Mouse (Mus musculus) cortical plate, adult 2 months (tissue): ENCODE measurements around the gene Pde8b. TPM values are rescaled to one million over a fixed set of nuclear protein-coding genes. Genes with fewer than 3 reads are reported as not detected.
"Not testable (repeated sequence)": the region's sequence is repeated elsewhere in the genome, so short reads cannot be mapped to it uniquely, and the experiment has no call there.

ENCODE experiments used
- H3K27ac ChIP-seq: fragments of 200-500 bp; 2 replicates; pipeline ENCODE4 v1.5.1; 2012; ENCODE audit warnings: low read length, control low read depth, inconsistent platforms; ENCODE audit not compliant: insufficient read depth
- H3K4me1 ChIP-seq: fragments of 200-500 bp; 2 replicates; pipeline ENCODE4 v1.6.1; 2011; ENCODE audit warnings: low read length; ENCODE audit not compliant: control insufficient read depth, insufficient read depth
- H3K4me3 ChIP-seq: fragments of 200-500 bp; 2 replicates; pipeline ENCODE4 v1.5.1; 2011; ENCODE audit warnings: mild to moderate bottlenecking, low read length, control low read depth; ENCODE audit not compliant: insufficient read depth
- CTCF ChIP-seq: fragments of 200-500 bp; IDR thresholded peaks from 2 replicates; pipeline ENCODE4 v1.5.1; 2011; ENCODE audit warnings: mild to moderate bottlenecking, control low read depth, low read length; ENCODE audit not compliant: insufficient read depth; ENCODE audit errors: extremely low read depth
- POLR2A ChIP-seq: fragments of 200-500 bp; IDR thresholded peaks from 2 replicates; pipeline ENCODE4 v1.6.1; 2011; ENCODE audit warnings: mild to moderate bottlenecking, low read length, control low read depth; ENCODE audit not compliant: insufficient read depth; ENCODE audit errors: extremely low read depth
- polyA plus RNA-seq: library from polyadenylated mRNA; depleted of rRNA; stranded (reverse); fragments of >200 nt; gene quantifications from 2 replicates; pipeline ENCODE4 v1.2.3, GENCODE M21; 2012

Pde8b gene
- polyA plus RNA-seq, 1 experiment, result 88.4 TPM

DNA sequence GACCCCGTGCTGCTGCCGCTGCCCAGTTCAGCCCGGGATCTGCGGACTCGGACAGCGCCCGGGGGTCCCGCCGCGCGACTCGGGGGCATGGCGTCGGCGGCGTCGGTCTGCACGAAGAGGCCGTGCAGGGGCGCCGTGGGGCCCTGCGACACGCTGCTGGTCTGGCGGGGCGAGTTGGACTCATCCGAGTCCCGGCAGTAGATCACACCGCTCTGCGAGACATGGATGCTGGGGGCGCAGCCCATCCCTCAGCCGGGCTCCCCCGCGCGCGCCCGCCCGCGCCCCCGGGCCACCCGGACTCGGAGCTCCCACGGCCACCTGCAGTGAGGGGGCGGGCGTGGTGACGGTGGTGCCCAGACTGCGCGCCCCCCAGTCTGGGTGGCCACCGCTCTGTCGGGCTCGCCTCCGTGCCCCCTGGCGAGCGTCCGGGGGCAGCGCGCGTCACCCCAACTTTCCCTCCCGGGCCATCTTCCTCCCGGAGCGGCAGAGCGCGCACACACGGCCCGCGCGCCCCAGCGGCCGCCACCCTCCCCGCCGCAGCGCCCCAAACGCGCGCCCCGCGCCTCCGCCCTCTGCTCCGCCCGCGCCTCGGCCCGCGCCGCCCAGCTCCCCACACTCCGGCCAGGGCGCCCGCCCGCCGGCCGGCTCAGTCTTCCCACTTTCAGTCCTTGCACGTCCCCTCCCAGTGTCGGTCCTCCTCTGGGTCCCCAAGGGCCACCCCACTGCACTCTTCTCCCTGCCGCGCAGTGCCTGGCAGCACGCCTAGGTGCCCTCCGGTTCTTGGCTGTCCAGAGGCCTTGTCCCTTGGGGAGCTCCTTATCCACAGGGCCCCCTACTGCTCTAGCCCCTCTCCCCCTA is 27.3 kb downstream of the Pde8b start:
- H3K27ac ChIP-seq, result peak overlapping the region; percentile 94
- TF ChIP-seq POLR2A, result no peak
- no peak for TF ChIP-seq CTCF

GRCm38 (mm10) chr13:95221882-95222568 is 28.1 kb downstream of the Pde8b start:
- Histone ChIP-seq H3K4me1 (no peaks in the 10 kb centered on the region; the same call in 1 of the 2 replicates), H3K4me3 (peak overlapping the region; percentile 82), H3K27ac (peak overlapping the region; percentile 94)
- TF ChIP-seq POLR2A, result peak; percentile 18; the same call in 1 of the 2 replicates
- TF ChIP-seq CTCF, result no peak

More for the DNA sequence above, 27.3 kb downstream of the Pde8b start:
- Histone ChIP-seq H3K4me1 (no peaks in the 10 kb centered on the region; the same call in 1 of the 2 replicates), H3K4me3 (peak overlapping the region; percentile 82)

GRCm38 (mm10) chr13:95215661-95216170 is 34.4 kb downstream of the Pde8b start:
- H3K4me1 ChIP-seq, H3K27ac ChIP-seq, H3K4me3 ChIP-seq: not testable (repeated sequence)

- no peak overlapping the region for H3K27ac ChIP-seq
- TF ChIP-seq CTCF (no peak), POLR2A (no peak)
- H3K4me1 ChIP-seq, result no peaks in the 10 kb centered on the region; the same call in none of the 2 replicates
- H3K4me3 ChIP-seq, result no peak overlapping the region
Observed at GRCm38 (mm10) chr13:95212320-95212719, 37.8 kb downstream of the Pde8b start.

- H3K27ac ChIP-seq, H3K4me3 ChIP-seq, H3K4me1 ChIP-seq: not testable (repeated sequence)
Observed at GRCm38 (mm10) chr13:95207301-95207700, 42.8 kb downstream of the Pde8b start.

DNA sequence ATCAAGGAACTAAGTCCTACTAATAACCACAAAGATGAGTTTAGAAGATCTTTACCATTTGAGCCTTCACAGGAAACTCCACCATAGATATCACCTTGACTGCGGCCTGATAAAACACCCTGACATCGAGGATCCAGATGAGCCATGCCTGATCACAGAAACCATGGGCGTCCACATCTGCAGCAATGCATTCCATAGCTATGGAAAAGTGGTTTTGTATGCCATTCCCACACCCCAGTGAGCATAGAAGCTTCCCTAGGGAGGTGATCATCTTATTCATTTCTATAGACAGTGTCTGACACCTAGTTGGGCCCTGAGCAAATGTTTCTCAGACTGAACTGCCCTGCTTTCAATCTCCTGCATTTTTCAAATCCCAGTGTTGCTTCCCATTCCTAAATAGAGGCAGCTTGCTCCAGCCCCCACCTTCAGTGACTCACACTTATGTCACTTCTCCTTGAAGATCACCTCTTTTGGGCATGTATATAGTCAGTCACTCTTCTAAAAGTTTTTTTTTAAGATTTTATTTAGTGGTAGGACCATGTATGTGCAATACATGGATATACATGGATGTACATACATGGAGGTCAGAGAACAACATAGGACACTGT is 47.9 kb downstream of the Pde8b start:
- TF ChIP-seq POLR2A (no peak), CTCF (no peak)
- peaks cover 3% of the 10 kb centered on the region; the same call in 1 of the 2 replicates for H3K4me1 ChIP-seq
- no peak overlapping the region for H3K27ac ChIP-seq
- H3K4me3 ChIP-seq, result no peak overlapping the region

- TF ChIP-seq CTCF (no peak), POLR2A (no peak)
- Histone ChIP-seq H3K4me3 (no peak overlapping the region), H3K27ac (no peak overlapping the region), H3K4me1 (peaks cover 3% of the 10 kb centered on the region; the same call in 1 of the 2 replicates)
Observed at GRCm38 (mm10) chr13:95200817-95201216, 49.3 kb downstream of the Pde8b start.

- TF ChIP-seq CTCF, result no peak
- no peak for TF ChIP-seq POLR2A
- Histone ChIP-seq H3K4me3 (no peak overlapping the region), H3K4me1 (peaks cover 5% of the 10 kb centered on the region; the same call in 1 of the 2 replicates), H3K27ac (no peak overlapping the region)
Observed at GRCm38 (mm10) chr13:95200036-95200435, 50.1 kb downstream of the Pde8b start.

DNA sequence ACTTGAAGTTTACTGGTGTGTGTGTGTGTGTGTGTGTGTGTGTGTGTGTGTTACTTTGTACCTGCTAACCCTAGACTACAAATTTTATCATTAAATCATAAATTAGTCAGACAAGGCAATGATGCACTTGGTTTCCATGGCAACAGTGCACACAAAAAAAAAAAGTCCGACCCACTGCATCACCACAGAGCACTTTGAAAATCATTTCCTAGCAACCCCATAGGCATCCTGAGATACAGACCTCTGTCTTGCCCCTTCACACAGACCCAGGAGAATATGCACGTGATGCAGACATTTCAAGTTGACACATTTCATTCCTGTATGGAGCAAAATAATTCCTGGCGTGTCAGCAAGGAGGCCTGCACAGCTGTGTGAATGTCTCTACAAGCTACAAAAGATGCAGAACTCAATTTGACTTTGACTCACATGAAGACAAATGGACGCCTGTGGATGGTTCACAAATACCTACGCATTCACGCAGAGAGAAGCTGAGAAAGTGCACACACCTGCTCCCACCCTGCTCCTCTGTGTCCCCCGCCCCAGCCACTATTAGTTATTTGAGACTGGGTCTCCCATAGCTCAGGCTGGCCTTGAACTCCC is 53.9 kb downstream of the Pde8b start:
- 0 out of 2 replicates have a peak, but pooled peaks cover 2% of the 10 kb centered on the region for H3K4me1 ChIP-seq
- no peak overlapping the region for H3K27ac ChIP-seq
- TF ChIP-seq CTCF (no peak), POLR2A (no peak)
- H3K4me3 ChIP-seq, result no peak overlapping the region

DNA sequence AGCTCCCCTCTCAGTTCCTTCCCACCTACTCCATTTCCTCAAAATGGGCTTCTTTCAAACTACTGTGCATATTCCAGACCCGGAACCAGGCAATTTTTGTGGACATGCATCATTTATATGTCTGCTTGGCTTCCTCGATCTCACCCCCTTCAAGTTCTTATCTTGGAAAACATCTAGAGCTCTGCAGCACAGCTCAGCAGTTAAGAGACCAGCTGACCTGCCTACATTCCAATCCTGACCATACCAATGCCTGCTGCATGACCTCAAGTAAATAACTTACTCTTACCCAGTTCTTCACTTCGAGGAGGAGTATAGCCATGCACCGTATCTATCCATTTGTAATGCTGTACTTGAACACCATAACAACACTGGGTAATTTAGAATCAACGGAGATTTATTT is 58.2 kb downstream of the Pde8b start:
- TF ChIP-seq POLR2A (no peak), CTCF (no peak)
- H3K4me1 ChIP-seq, result peaks cover 6% of the 10 kb centered on the region
- no peak overlapping the region for H3K4me3 ChIP-seq
- H3K27ac ChIP-seq, result no peak overlapping the region
